Mouse (Mus musculus) adrenal gland, postnatal 36 days (tissue): ENCODE measurements around the gene Trmt10c. TPM values are rescaled to one million over a fixed set of nuclear protein-coding genes. Genes with fewer than 3 reads are reported as not detected.
A peak's percentile ranks its signal among the peaks of the same experiment; 100 is the strongest.
"Not testable (repeated sequence)": the region's sequence is repeated elsewhere in the genome, so short reads cannot be mapped to it uniquely, and the experiment has no call there.

Experiments used
- DNase-seq, 2 experiments: peaks; one replicate each; pipeline ENCODE4 v3.0.0; 2021; ENCODE audit warnings: mixed read lengths in 1 of 2
- long read RNA-seq, 2 experiments: library from polyadenylated mRNA; stranded (forward); transcript quantifications; one replicate each; pipeline ENCODE4 v2.0.0; 2021; ENCODE audit warnings: borderline sequencing depth in 2 of 2
- total RNA-seq, 2 experiments: library from RNA; stranded (reverse); gene quantifications; 2 replicates each; pipeline ENCODE4 v1.2.3; 2021

Trmt10c gene
- total RNA-seq: 10 to 100 TPM; 21.8 to 24.0 TPM
- long read RNA-seq, experiment 1, transcript Trmt10c-201 (2 exons, 3,002 nt): major isoform, 58 of 58 reads
- long read RNA-seq, experiment 1, partial matches to known transcripts: 0 of 58 reads
- long read RNA-seq, experiment 1, other reads (novel, unspliced or antisense): 0 of 58 reads
- long read RNA-seq, experiment 2, transcript Trmt10c-201 (2 exons, 3,002 nt): major isoform, 16 of 16 reads
- long read RNA-seq, experiment 2, partial matches to known transcripts: 0 of 16 reads
- long read RNA-seq, experiment 2, other reads (novel, unspliced or antisense): 0 of 16 reads

- DNase-seq: peak; percentile 96 to 98
Measured at GRCm38 (mm10) chr16:56037138-56038010, at the start of gene Trmt10c. Gene Trmt10c, minus strand, starts transcription at chr16:56037819.

- no peak for DNase-seq
Measured at GRCm38 (mm10) chr16:56086336-56086735, 48.7 kb upstream of the Trmt10c start.

- DNase-seq: no peak
Measured at GRCm38 (mm10) chr16:56081691-56082090, 44.1 kb upstream of the Trmt10c start.

- DNase-seq: no peak
Measured at GRCm38 (mm10) chr16:56079419-56079818, 41.8 kb upstream of the Trmt10c start.

GRCm38 (mm10) chr16:56076121-56076869 lies 38.7 kb upstream of the Trmt10c start:
- DNase-seq: peak in 1 of 2 experiments; percentile 8

- DNase-seq: peak; percentile 86 to 88
Measured at GRCm38 (mm10) chr16:56075222-56076111, 37.8 kb upstream of the Trmt10c start.

GRCm38 (mm10) chr16:56074565-56074964 lies 36.9 kb upstream of the Trmt10c start:
- DNase-seq: no peak

- DNase-seq: no peak
Measured at GRCm38 (mm10) chr16:56074122-56074521, 36.5 kb upstream of the Trmt10c start.

GRCm38 (mm10) chr16:56073150-56073549 lies 35.5 kb upstream of the Trmt10c start:
- DNase-seq: not testable (repeated sequence)

- no peak for DNase-seq
Measured at GRCm38 (mm10) chr16:56072533-56072932, 34.9 kb upstream of the Trmt10c start.

- no peak for DNase-seq
Measured at GRCm38 (mm10) chr16:56071317-56072232, 34.0 kb upstream of the Trmt10c start.

GRCm38 (mm10) chr16:56068523-56069070 lies 31.0 kb upstream of the Trmt10c start:
- DNase-seq: no peak

- DNase-seq: no peak
Measured at GRCm38 (mm10) chr16:56066113-56066512, 28.5 kb upstream of the Trmt10c start.

- peak; percentile 55 to 67 for DNase-seq
Measured at GRCm38 (mm10) chr16:56064334-56064990, 26.8 kb upstream of the Trmt10c start.

GRCm38 (mm10) chr16:56062981-56063380 lies 25.4 kb upstream of the Trmt10c start:
- DNase-seq: no peak

- DNase-seq: no peak
Measured at GRCm38 (mm10) chr16:56061995-56062594, 24.5 kb upstream of the Trmt10c start.

GRCm38 (mm10) chr16:56058151-56058550 lies 20.5 kb upstream of the Trmt10c start:
- DNase-seq: no peak

- no peak for DNase-seq
Measured at GRCm38 (mm10) chr16:56056944-56057590, 19.4 kb upstream of the Trmt10c start.
